Mouse (Mus musculus): ENCODE results near the gene Slc8a1. TPM values are rescaled to one million over a fixed set of nuclear protein-coding genes. Genes with fewer than 3 reads are reported as not detected.

Slc8a1 gene
- polyA plus RNA-seq, 1 experiment from 2014 or later, result 9.2 TPM

- DNase-seq (ENCODE audit: low spot score), result peak; percentile 68
- H3K27ac ChIP-seq (ENCODE audit: low read depth, low read length), result peak overlapping the region; percentile 52; the same call in 1 of the 2 replicates
- 57% methylated on average over 5 of the region's 5 CpGs for WGBS
Measured at GRCm38 (mm10) chr17:81500686-81501407, 237.3 kb downstream of the Slc8a1 start.

GRCm38 (mm10) chr17:81497919-81498318 is 240.3 kb downstream of the Slc8a1 start:
- H3K27ac ChIP-seq (ENCODE audit: low read depth, low read length), result no peak overlapping the region
- no peak for DNase-seq (ENCODE audit: low spot score)
- no peaks in the 10 kb centered on the region for H3K9me3 ChIP-seq (replicated peaks; ENCODE audit: control insufficient read depth, low read length)
- no peak overlapping the region for H3K9ac ChIP-seq (ENCODE audit: low read length)
- no peak overlapping the region for H3K4me3 ChIP-seq (ENCODE audit: low read depth, low read length)
- H3K27me3 ChIP-seq (replicated peaks; ENCODE audit: control insufficient read depth, insufficient read depth, low read length), result no peaks in the 10 kb centered on the region
- ATAC-seq, result no peak
- H3K4me2 ChIP-seq (ENCODE audit: low read length), result no peak overlapping the region
- no peaks in the 10 kb centered on the region for H3K36me3 ChIP-seq (ENCODE audit: control insufficient read depth, insufficient read depth, low read length)
- H3K4me1 ChIP-seq (ENCODE audit: control insufficient read depth, insufficient read depth, low read length), result peaks cover 5% of the 10 kb centered on the region; the same call in 1 of the 2 replicates

More at GRCm38 (mm10) chr17:81500686-81501407, 237.3 kb downstream of the Slc8a1 start:
- peak; percentile 59 for ATAC-seq
- H3K36me3 ChIP-seq (ENCODE audit: control insufficient read depth, insufficient read depth, low read length), result no peaks in the 10 kb centered on the region
- no peaks in the 10 kb centered on the region for H3K9me3 ChIP-seq (replicated peaks; ENCODE audit: control insufficient read depth, low read length)
- H3K4me3 ChIP-seq (ENCODE audit: low read depth, low read length), result no peak overlapping the region
- H3K4me1 ChIP-seq (ENCODE audit: control insufficient read depth, insufficient read depth, low read length), result peaks cover 5% of the 10 kb centered on the region; the same call in 1 of the 2 replicates
- no peaks in the 10 kb centered on the region for H3K27me3 ChIP-seq (replicated peaks; ENCODE audit: control insufficient read depth, insufficient read depth, low read length)
- no peak overlapping the region for H3K4me2 ChIP-seq (ENCODE audit: low read length)
- no peak overlapping the region for H3K9ac ChIP-seq (ENCODE audit: low read length)

GRCm38 (mm10) chr17:81496616-81497015 is 241.6 kb downstream of the Slc8a1 start:
- H3K4me1 ChIP-seq (ENCODE audit: control insufficient read depth, insufficient read depth, low read length), result peaks cover 5% of the 10 kb centered on the region; the same call in 1 of the 2 replicates
- H3K27ac ChIP-seq (ENCODE audit: low read depth, low read length), result no peak overlapping the region
- H3K4me3 ChIP-seq (ENCODE audit: low read depth, low read length), result no peak overlapping the region
- WGBS, result 76% methylated on average over 1 of the region's 1 CpGs
- H3K36me3 ChIP-seq (ENCODE audit: control insufficient read depth, insufficient read depth, low read length), result no peaks in the 10 kb centered on the region
- no peaks in the 10 kb centered on the region for H3K9me3 ChIP-seq (replicated peaks; ENCODE audit: control insufficient read depth, low read length)
- DNase-seq (ENCODE audit: low spot score) (no peak), ATAC-seq (no peak)
- H3K27me3 ChIP-seq (replicated peaks; ENCODE audit: control insufficient read depth, insufficient read depth, low read length), result no peaks in the 10 kb centered on the region
- H3K9ac ChIP-seq (ENCODE audit: low read length), result no peak overlapping the region
- H3K4me2 ChIP-seq (ENCODE audit: low read length), result no peak overlapping the region

GRCm38 (mm10) chr17:81492216-81492865 is 245.8 kb downstream of the Slc8a1 start:
- no peaks in the 10 kb centered on the region for H3K36me3 ChIP-seq (ENCODE audit: control insufficient read depth, insufficient read depth, low read length)
- H3K27me3 ChIP-seq (replicated peaks; ENCODE audit: control insufficient read depth, insufficient read depth, low read length), result no peaks in the 10 kb centered on the region
- DNase-seq (ENCODE audit: low spot score), result no peak
- no peak overlapping the region for H3K4me3 ChIP-seq (ENCODE audit: low read depth, low read length)
- no peak overlapping the region for H3K27ac ChIP-seq (ENCODE audit: low read depth, low read length)
- H3K4me1 ChIP-seq (ENCODE audit: control insufficient read depth, insufficient read depth, low read length), result no peaks in the 10 kb centered on the region
- no peak overlapping the region for H3K9ac ChIP-seq (ENCODE audit: low read length)
- ATAC-seq, result no peak
- H3K9me3 ChIP-seq (replicated peaks; ENCODE audit: control insufficient read depth, low read length), result no peaks in the 10 kb centered on the region
- H3K4me2 ChIP-seq (ENCODE audit: low read length), result no peak overlapping the region
- 86% methylated on average over 6 of the region's 6 CpGs for WGBS

GRCm38 (mm10) chr17:81486388-81486787 is 251.8 kb downstream of the Slc8a1 start:
- no peak overlapping the region for H3K4me2 ChIP-seq (ENCODE audit: low read length)
- no peak overlapping the region for H3K4me3 ChIP-seq (ENCODE audit: low read depth, low read length)
- no peaks in the 10 kb centered on the region for H3K36me3 ChIP-seq (ENCODE audit: control insufficient read depth, insufficient read depth, low read length)
- peak; percentile 35 for DNase-seq (ENCODE audit: low spot score)
- no peaks in the 10 kb centered on the region for H3K27me3 ChIP-seq (replicated peaks; ENCODE audit: control insufficient read depth, insufficient read depth, low read length)
- H3K4me1 ChIP-seq (ENCODE audit: control insufficient read depth, insufficient read depth, low read length), result no peaks in the 10 kb centered on the region
- H3K9me3 ChIP-seq (replicated peaks; ENCODE audit: control insufficient read depth, low read length), result no peaks in the 10 kb centered on the region
- no peak overlapping the region for H3K9ac ChIP-seq (ENCODE audit: low read length)
- H3K27ac ChIP-seq (ENCODE audit: low read depth, low read length), result no peak overlapping the region
- ATAC-seq, result no peak
- 73% methylated on average over 1 of the region's 1 CpGs for WGBS

- Histone ChIP-seq H3K4me2 (ENCODE audit: low read length) (no peak overlapping the region), H3K27me3 (replicated peaks; ENCODE audit: control insufficient read depth, insufficient read depth, low read length) (no peaks in the 10 kb centered on the region), H3K27ac (ENCODE audit: low read depth, low read length) (no peak overlapping the region), H3K9ac (ENCODE audit: low read length) (no peak overlapping the region), H3K4me3 (ENCODE audit: low read depth, low read length) (no peak overlapping the region), H3K4me1 (ENCODE audit: control insufficient read depth, insufficient read depth, low read length) (peaks cover 7% of the 10 kb centered on the region), H3K9me3 (replicated peaks; ENCODE audit: control insufficient read depth, low read length) (no peaks in the 10 kb centered on the region), H3K36me3 (ENCODE audit: control insufficient read depth, insufficient read depth, low read length) (no peaks in the 10 kb centered on the region)
- ATAC-seq, result peak; percentile 26; the same call in 1 of the 2 replicates
- 54% methylated on average over 11 of the region's 11 CpGs for WGBS
- peak; percentile 50 for DNase-seq (ENCODE audit: low spot score)
Measured at GRCm38 (mm10) chr17:81481843-81482490, 256.2 kb downstream of the Slc8a1 start.

GRCm38 (mm10) chr17:81480351-81481161 is 257.6 kb downstream of the Slc8a1 start:
- H3K27ac ChIP-seq (ENCODE audit: low read depth, low read length), result no peak overlapping the region

GRCm38 (mm10) chr17:81479807-81480206 is 258.4 kb downstream of the Slc8a1 start:
- 12% methylated on average over 4 of the region's 4 CpGs for WGBS

More at GRCm38 (mm10) chr17:81480351-81481161, 257.6 kb downstream of the Slc8a1 start:
- DNase-seq (ENCODE audit: low spot score), result peak; percentile 68
- Histone ChIP-seq H3K9me3 (replicated peaks; ENCODE audit: control insufficient read depth, low read length) (no peaks in the 10 kb centered on the region), H3K9ac (ENCODE audit: low read length) (no peak overlapping the region), H3K27me3 (replicated peaks; ENCODE audit: control insufficient read depth, insufficient read depth, low read length) (no peaks in the 10 kb centered on the region), H3K36me3 (ENCODE audit: control insufficient read depth, insufficient read depth, low read length) (no peaks in the 10 kb centered on the region), H3K4me1 (ENCODE audit: control insufficient read depth, insufficient read depth, low read length) (peaks cover 7% of the 10 kb centered on the region), H3K4me2 (ENCODE audit: low read length) (peak overlapping the region; percentile 33), H3K4me3 (ENCODE audit: low read depth, low read length) (no peak overlapping the region)
- peak; percentile 83 for ATAC-seq
- 51% methylated on average over 21 of the region's 21 CpGs for WGBS

More at GRCm38 (mm10) chr17:81479807-81480206, 258.4 kb downstream of the Slc8a1 start:
- Histone ChIP-seq H3K27ac (ENCODE audit: low read depth, low read length) (no peak overlapping the region), H3K36me3 (ENCODE audit: control insufficient read depth, insufficient read depth, low read length) (no peaks in the 10 kb centered on the region), H3K9ac (ENCODE audit: low read length) (no peak overlapping the region), H3K4me2 (ENCODE audit: low read length) (peak overlapping the region; percentile 33), H3K4me3 (ENCODE audit: low read depth, low read length) (no peak overlapping the region), H3K9me3 (replicated peaks; ENCODE audit: control insufficient read depth, low read length) (no peaks in the 10 kb centered on the region), H3K4me1 (ENCODE audit: control insufficient read depth, insufficient read depth, low read length) (peaks cover 7% of the 10 kb centered on the region), H3K27me3 (replicated peaks; ENCODE audit: control insufficient read depth, insufficient read depth, low read length) (no peaks in the 10 kb centered on the region)
- ATAC-seq (no peak), DNase-seq (ENCODE audit: low spot score) (peak; percentile 57)

All from forebrain, embryonic 14.5 days (tissue).